Mouse (Mus musculus): ENCODE measurements around the gene Rps16.
"Not testable (repeated sequence)": the region's sequence is repeated elsewhere in the genome, so short reads cannot be mapped to it uniquely, and the experiment has no call there.

The Rps16 gene

GRCm38 (mm10) chr7:28374647-28375046 is 24.2 kb downstream of the Rps16 start:
- no peak for DNase-seq

- peak; percentile 80 for DNase-seq
Observed at GRCm38 (mm10) chr7:28375176-28375921, 24.9 kb downstream of the Rps16 start.

DNA sequence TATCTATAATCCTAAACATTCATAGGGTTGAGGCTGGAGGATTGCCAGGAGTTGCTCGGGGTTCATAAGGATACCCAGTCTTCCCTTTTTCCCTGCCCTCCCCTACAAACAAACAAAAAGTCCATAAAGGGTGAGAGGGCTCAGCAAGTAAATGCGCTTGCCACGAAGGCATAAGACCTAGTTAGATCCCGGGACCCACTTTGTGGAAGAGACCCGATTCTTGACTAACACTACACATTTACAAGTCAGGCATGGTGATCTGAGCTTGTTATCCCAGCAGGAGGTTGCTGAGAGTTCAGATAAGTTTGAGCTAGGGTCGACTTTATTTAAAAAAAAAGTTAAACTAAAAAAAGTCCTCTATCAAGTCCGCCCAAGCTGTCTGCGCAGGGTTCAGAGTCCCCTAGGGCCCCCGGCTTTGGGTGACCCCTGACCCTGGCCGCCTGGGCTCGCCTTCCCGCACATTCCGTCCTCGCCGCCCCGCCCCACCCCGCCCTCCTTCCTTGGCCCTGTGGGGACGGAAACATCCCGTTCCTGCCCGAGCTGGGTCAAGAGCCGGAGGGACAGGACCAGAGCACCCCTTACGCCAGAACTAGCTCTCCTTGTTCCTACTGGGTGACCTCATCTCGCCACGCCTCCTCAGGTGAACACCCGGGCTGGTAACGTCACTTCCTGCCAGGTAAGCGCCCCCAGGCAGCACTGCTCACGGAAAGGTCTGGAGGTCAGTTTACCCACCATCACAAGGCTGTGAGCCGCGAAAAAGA is 25.7 kb downstream of the Rps16 start:
- DNase-seq: no peak

DNA sequence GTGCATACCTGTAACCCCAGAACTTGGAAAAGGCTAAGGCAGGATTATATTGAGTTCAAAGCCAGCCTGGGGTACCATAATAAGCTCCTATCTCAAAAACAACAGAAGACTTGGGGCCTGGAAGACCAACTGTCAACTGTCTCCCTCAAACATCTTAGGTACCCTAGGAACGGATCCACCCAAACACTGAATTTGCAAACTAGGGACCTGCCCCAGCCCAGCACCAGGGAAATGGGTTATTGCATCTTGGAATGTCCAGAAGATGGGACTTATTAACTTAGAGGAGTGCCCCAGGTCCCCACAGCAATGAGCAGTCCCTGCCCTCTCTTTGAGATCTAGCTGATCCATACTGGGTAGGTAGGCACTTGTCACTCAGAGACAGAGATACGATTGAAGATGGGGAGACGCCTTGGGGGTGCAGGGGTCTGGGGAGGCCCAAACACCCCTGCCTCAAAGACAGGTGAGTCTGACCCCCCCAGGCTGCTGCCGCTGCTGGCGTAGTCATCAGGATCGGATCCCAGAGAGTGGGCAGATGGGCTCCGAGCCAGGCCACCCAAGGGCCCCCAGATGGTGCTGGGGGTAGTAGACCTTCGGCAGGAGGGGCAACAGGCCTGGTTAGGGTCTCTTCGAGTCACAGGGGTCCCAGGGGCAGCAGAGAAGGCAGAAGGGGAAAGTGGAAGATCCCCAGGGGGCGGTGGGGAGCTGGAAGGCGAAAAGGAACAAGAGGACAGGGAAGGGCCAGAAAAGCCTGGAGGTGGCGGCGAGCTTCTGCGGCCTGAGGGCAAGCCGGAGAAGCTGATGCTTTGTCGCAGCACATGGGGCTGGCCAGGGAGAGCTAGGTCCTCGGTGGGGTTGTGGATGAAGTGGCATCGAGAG is 27.0 kb downstream of the Rps16 start:
- DNase-seq: no peak

- DNase-seq: no peak
Observed at GRCm38 (mm10) chr7:28378066-28378690, 27.7 kb downstream of the Rps16 start.

- peak; percentile 86 for DNase-seq
Observed at GRCm38 (mm10) chr7:28378769-28379651, 28.6 kb downstream of the Rps16 start.

DNA sequence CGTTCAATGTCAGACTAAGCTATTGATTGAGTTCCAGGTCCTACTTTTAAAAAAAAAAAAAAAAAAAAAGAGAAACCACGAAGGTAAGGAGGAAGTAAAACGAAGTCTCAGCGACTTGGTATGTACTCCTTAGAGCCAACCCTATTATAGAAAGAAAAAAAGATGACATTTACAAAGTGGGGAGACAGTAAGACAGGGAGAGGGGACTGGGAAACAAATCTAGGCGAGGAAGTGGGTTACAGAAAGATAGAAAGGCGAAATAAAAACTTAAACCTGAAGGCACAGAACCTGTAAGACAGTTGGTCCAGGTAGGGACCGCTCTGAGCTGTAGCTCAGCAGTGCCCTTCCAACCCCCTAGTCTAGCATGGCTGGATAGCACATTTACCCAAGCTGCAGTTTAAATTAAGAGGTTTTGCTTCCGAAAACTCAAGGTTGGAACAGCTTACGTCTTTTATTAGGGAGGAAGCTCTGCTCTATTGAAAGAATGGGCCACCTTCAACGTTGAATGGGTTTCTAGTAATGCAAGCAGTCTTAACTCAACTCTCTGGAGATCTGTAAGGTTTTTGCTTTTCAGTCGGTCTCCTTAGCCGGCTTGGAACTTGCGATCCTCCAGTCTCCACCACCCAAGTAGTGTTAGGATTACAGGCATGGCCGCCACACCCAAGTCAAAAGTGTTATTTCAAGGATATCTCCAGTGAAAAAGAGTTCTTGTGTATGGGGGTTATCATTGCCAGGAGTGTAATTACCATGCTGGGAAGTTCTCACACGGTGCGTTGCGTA is 30.0 kb downstream of the Rps16 start, which contains the start of gene Zfp36:
Gene Zfp36 (minus strand): TSS at position 17 of the 780 bp plus-strand sequence.
- no peak for DNase-seq

DNA sequence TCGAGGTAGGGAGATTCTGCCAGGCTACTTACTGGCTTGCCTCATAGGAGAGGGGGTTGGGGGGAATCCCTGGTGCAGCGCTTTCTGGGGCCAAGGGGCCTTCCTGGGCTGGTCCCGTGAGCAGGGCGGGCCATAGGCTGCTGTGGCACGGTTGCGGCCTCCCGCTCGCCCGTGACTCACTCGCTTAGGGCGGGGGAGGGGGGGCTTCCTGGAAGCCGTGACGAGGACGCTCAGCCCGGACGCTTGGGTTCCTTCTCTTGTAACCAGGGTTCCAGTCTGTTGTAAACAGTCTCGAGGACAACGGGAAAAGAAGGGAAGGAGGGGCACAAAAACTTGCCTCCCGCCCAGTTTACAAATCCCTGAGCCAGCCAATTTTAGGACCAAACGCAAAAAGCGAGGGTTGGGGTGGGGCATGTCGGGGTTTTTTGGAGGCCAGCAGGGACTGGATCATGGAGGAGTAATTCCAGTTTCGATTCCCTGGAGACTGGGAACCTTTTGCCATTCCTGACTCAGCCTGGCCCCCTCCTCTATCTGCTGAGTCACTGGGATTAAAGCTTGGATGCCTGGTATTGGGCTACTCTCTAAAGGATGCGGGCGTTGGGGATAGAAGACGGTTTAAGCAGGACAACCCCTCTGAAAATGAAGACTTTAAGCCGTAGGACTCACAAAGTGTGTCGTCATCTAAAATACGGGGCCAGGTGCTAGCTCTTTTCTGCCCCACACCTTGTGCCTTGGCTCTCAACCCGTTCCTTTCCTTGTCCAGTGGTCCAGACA is 30.8 kb downstream of the Rps16 start:
- DNase-seq: no peak

- peak; percentile 66 for DNase-seq
Observed at GRCm38 (mm10) chr7:28381938-28382337, 31.5 kb downstream of the Rps16 start.

DNA sequence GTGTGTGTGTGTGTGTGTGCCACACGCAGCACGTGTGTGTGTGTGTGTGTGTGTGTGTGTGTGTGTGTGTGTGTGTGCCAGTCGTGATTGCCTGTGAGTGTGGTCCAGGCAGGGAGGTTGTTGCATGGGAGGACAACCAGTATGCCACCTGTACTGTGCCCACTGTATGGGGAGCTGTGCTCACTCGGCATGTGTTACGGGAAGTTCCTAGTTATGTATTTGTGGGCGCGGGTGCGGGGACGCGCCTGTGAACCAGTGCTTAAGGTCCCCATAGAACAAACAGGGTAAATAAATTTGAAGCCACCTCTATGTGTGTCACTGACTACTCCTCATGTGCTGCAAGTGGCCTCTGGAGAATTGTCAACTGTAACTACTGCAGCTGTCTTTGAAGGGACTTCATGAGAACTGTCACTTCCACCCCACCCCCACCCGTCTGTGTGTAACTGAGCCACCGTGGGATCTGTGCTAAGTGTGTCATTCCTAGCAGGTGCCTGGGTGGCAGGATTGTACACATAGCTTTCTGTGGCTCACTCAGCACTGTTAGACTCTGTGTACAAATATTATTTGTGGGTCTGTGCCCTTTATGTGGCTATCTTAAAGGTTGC is 32.0 kb downstream of the Rps16 start:
- DNase-seq: no peak

DNA sequence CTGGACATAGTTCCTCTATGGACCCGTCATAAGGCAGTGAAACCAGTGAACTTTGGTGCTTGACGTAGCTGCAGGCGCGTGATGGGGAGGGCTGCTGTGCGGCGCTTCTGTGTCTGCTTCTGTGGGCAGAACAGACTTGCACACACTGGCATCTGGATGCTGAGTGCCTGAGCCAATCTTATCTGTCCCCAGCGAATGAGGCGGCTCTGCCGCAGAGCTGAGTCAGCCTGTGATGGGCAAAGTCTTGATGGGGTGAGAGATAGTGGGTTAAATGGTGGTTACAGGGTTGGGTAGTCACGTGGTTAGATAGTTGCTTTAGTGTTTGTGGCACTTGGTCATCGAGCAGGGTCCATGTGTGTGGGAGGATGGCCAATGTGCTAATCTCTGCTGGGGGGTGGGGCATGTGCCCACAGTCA is 32.5 kb downstream of the Rps16 start:
- DNase-seq: peak; percentile 65

DNA sequence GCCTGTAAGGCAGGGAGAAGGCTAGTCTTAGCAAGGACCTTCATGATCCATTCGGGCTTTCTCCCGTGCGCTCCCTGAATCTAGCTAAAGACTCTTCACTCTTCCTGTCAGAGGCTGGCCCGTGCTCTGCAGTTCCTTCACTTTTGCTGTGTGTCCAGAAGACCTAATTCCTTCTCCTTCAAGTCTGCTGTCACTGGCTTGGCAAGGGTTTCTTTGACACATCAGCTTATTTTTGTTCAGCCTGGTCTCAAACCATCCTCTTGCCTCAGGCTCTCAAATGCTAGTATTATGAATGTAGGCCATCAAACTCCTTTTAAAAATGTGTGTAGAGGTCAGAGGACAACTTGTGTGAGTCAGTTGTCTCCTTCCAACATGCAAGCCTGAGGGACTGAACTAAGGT is 33.2 kb downstream of the Rps16 start:
- no peak for DNase-seq

DNA sequence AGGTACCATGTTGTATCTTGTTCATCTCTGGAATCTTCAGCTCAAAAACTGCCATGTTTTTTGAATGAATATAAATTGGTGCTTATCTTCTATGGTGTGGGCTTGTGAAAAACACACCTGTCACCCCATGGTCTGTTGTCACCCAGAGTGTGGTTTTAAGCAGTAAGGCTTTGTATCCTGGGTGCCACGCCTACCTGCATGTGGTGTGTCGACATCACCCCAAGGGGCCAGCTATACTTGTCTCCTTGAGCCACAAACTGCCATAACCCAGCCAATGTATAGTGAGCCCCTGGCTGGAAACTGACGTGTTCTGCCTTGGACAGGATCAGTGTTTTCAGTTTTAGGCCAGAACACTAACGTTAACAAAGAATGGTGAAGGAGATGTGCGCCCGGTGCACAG is 33.7 kb downstream of the Rps16 start:
- no peak for DNase-seq

DNA sequence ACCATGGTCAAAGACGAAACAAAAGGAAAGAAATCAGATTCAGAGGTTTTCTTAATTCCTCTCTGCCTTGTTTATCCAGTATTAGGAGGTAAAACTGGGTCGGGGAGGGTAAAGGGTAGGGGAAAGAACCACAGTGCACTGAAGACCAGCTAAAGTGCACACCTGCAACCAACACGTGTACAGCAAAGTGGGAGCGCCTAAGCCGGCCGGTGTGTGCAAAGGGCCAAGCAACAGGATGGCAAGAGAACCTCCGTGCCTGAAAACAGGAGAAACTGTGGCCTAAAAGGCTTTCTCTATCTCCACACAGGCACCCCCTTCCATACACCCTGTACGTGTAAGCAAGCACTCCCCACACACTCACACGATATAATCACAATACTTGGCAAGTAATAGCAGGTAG is 34.7 kb downstream of the Rps16 start:
- no peak for DNase-seq

GRCm38 (mm10) chr7:28386007-28386406 is 35.6 kb downstream of the Rps16 start:
- no peak for DNase-seq

DNA sequence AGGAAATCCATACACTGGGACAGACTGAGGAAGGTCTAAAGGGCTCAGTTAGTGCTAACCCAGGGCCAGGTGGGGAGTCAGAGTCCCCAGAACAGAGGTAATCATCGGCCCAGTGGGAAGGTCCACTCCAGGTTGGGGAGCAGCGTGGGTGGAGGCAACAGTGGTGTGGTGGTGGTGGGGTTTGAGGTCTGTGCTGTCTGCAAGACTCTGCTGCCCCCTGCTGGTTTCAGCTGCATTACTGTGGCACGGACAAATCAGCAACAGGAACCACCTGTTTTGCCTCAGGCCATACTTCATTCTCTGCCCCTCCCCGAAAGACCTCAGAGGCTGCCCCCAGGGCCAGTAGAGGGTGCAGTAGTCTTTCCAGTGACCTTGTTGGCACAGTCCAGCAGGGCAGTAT is 36.0 kb downstream of the Rps16 start:
- DNase-seq: peak; percentile 90

DNA sequence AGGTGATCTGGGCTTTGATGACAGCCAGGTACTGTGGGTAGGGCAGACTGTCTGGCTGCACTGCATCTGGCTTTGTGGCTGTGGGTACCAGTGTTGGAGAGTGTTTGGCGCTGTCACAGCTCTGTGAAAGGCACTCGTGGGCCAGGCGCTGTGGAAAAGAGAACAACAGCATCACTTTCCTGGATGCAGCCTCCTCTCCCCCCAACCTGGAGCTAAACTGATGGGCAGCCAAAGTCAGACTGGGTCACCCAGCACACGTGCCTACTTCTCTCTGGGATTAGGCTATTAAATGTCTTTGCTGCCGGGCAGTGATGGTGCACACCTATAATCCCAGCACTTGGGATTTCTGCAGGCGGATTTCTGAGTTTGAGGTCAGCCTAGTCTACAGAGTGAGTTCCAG is 36.4 kb downstream of the Rps16 start:
- not testable (repeated sequence) for DNase-seq

DNA sequence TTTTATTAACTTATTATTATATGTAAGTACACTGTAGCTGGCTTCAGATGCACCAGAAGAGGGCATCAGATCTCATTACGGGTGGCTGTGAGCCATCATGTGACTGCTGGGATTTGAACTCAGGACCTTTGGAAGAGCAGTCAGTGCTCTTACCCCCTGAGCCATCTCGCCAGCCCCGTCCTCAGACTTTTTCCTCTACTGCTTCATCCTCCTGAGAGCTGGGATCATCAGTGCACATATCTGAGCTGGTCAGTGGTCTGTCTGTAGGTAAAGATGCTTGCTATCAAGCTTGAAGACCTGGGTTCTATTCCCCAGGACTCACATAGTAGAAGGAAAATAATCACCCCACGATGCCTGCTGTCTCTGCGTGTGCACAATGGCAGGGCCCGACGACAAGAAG is 36.9 kb downstream of the Rps16 start:
- DNase-seq: not testable (repeated sequence)

DNA sequence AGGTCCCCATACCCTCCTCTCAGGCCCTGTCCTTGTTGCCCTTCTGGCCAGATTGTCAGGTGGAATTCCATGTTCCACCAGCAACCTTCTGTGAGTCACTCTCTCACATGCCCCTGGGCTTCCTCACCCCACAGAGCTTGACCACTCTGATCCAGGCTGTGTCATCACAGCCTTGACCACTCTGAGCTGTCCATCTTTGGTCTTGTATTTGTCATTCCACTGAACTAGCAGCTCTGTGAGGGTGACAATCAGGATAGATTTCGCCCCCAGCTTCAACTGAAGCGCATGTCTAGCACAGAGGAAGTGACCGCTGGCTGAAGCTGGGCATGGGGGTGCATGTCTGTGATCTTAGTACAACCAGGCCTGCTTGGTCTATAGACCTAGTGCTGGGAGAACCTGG is 39.9 kb downstream of the Rps16 start:
- no peak for DNase-seq

Data from right cerebral cortex, postnatal 14 days (tissue).